Mouse (Mus musculus) kidney, adult 2 months (tissue): ENCODE measurements at regions not wholly inside any gene's neighbourhood (a gene's known extent, or its start where the extent isn't known, plus 50 kb on each side); places are given as distances from the start of the nearest gene placed in this dataset.

Experiments
- CTCF ChIP-seq: fragments of 200-500 bp; conservative IDR thresholded peaks from 2 replicates; pipeline ENCODE4 v1.5.1; 2011; ENCODE audit warnings: low read depth, mild to moderate bottlenecking, control low read depth, low read length, moderate library complexity, mixed read lengths; ENCODE audit not compliant: insufficient read depth, insufficient read length
- POLR2A ChIP-seq: fragments of 200-500 bp; IDR thresholded peaks from one replicate; pipeline ENCODE4 v1.6.1; 2011; ENCODE audit warnings: low read depth, low read length, control low read depth

DNA sequence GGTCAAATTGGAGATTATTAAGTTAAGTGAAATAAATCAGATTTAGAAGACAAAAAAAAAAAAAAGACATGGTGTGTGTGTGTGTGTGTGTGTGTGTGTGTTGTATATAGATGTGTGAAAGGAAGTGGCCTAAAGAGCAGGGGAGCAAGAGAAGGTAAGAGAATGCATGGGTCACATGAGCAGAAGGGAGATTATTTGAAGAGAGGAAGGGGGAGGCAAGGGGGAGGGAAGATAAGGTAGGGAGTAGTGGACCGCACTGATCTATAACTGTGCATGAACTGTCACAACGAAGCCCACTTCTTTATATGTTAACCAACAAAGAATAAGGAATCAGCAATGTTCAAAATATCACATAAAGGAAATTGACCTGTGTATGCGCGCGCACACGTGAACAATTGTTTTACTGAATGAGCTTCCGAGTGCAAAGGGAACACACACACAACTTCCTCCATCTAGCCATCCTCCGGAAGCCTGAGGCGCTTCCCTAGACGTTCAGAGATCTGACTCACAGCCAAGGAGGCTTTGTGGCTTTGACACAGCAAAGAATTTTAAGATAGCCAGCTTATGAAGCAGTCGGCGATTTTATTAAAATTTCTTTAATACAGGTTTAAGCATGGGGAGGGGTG is 57.6 kb upstream of the Rbm24 start:
- TF ChIP-seq CTCF (no peak), POLR2A (no peak)
